Mouse (Mus musculus): ENCODE measurements around the gene Inf2. TPM values are rescaled to one million over a fixed set of nuclear protein-coding genes. Genes with fewer than 3 reads are reported as not detected.

Gene Inf2
- polyA plus RNA-seq, 2 experiments from 2014 or later = 9.9 to 11.0 TPM

GRCm38 (mm10) chr12:112571064-112571463, 17.5 kb upstream of the Inf2 start:
- ATAC-seq = no peak

GRCm38 (mm10) chr12:112575274-112575986, 13.2 kb upstream of the Inf2 start:
- no peak for ATAC-seq

- no peak for ATAC-seq
Measured at GRCm38 (mm10) chr12:112576341-112576740, 12.2 kb upstream of the Inf2 start.

- ATAC-seq = no peak
Measured at GRCm38 (mm10) chr12:112576749-112577148, 11.8 kb upstream of the Inf2 start.

- no peak for ATAC-seq
Measured at GRCm38 (mm10) chr12:112578296-112579090, 10.1 kb upstream of the Inf2 start.

- ATAC-seq = no peak
Measured at GRCm38 (mm10) chr12:112579430-112579829, 9.2 kb upstream of the Inf2 start.

GRCm38 (mm10) chr12:112579926-112580325, 8.7 kb upstream of the Inf2 start:
- no peak for ATAC-seq

GRCm38 (mm10) chr12:112581113-112581512, 7.5 kb upstream of the Inf2 start:
- no peak for ATAC-seq

- no peak for ATAC-seq
Measured at GRCm38 (mm10) chr12:112584954-112585353, 3.6 kb upstream of the Inf2 start.

- ATAC-seq = no peak
Measured at GRCm38 (mm10) chr12:112585924-112586538, 2.6 kb upstream of the Inf2 start.

- ATAC-seq = no peak
Measured at GRCm38 (mm10) chr12:112587125-112588124, 1.2 kb upstream of the Inf2 start.

GRCm38 (mm10) chr12:112589491-112590191, 1.1 kb downstream of the Inf2 start:
- no peak for ATAC-seq

GRCm38 (mm10) chr12:112590566-112591239, 2.1 kb downstream of the Inf2 start:
- ATAC-seq = no peak

GRCm38 (mm10) chr12:112591240-112591639, 2.7 kb downstream of the Inf2 start:
- ATAC-seq = no peak

- ATAC-seq = no peak
Measured at GRCm38 (mm10) chr12:112591730-112592129, 3.1 kb downstream of the Inf2 start.

GRCm38 (mm10) chr12:112592985-112593734, 4.6 kb downstream of the Inf2 start:
- ATAC-seq = no peak

GRCm38 (mm10) chr12:112593951-112594915, 5.6 kb downstream of the Inf2 start:
- ATAC-seq = peak; percentile 79

- no peak for ATAC-seq
Measured at GRCm38 (mm10) chr12:112594989-112595388, 6.4 kb downstream of the Inf2 start.

- ATAC-seq = no peak
Measured at GRCm38 (mm10) chr12:112595626-112596025, 7.0 kb downstream of the Inf2 start.
